Mouse (Mus musculus): ENCODE results near the gene Tent2. TPM values are rescaled to one million over a fixed set of nuclear protein-coding genes. Genes with fewer than 3 reads are reported as not detected.
A peak's percentile ranks its signal among the peaks of the same experiment; 100 is the strongest.

The Tent2 gene
- total RNA-seq, 1 experiment = 27.9 TPM

- TF ChIP-seq MAFK (IDR thresholded peaks at IDR 0.05; ENCODE audit: insufficient read depth, low read depth, low read length) (no peak), HCFC1 (IDR thresholded peaks at IDR 0.05; ENCODE audit: borderline replicate concordance, insufficient read depth, low read length) (no peak), CHD2 (IDR thresholded peaks at IDR 0.05; ENCODE audit: low read depth, low read length) (no peak), ZNF384 (IDR thresholded peaks at IDR 0.05; ENCODE audit: low read depth, low read length) (no peak), ZC3H11A (IDR thresholded peaks at IDR 0.05; ENCODE audit: borderline replicate concordance, low read depth, low read length) (no peak)
- H3K27ac ChIP-seq (ENCODE audit: insufficient read depth, low read depth, low read length, poor library complexity, severe bottlenecking) = no peak overlapping the region
- no peaks in the 10 kb centered on the region for H3K9me3 ChIP-seq (ENCODE audit: control insufficient read depth, insufficient read depth, low read depth, low read length)
- no peak overlapping the region for H3K9ac ChIP-seq (ENCODE audit: insufficient read depth, low read depth, low read length, poor library complexity, severe bottlenecking)
- no peak overlapping the region for H3K4me3 ChIP-seq (ENCODE audit: insufficient read depth in 1 of 2, low read depth in 1 of 2, low read length in 2 of 2, poor library complexity in 1 of 2, severe bottlenecking in 1 of 2)
- in situ Hi-C loops (cut with MboI; ENCODE audit: low sequenced_read_pairs in 2 of 2, unreplicated experiment in 2 of 2) = no loop called here
- no peak for DNase-seq (ENCODE audit: low read depth, low spot score)
- no peaks in the 10 kb centered on the region for H3K4me1 ChIP-seq (ENCODE audit: control insufficient read depth in 2 of 2, insufficient read depth in 2 of 2, low read length in 2 of 2, poor library complexity in 1 of 2)
- peaks cover 5% of the 10 kb centered on the region for H3K36me3 ChIP-seq (ENCODE audit: control insufficient read depth, insufficient read depth, low read length, poor library complexity, severe bottlenecking)
Measured at GRCm38 (mm10) chr13:93158261-93158660, 33.9 kb downstream of the Tent2 start.

GRCm38 (mm10) chr13:93153280-93153679 lies 38.9 kb downstream of the Tent2 start:
- no peak for TF ChIP-seq CHD2 (IDR thresholded peaks at IDR 0.05; ENCODE audit: low read depth, low read length)
- TF ChIP-seq HCFC1 (IDR thresholded peaks at IDR 0.05; ENCODE audit: borderline replicate concordance, insufficient read depth, low read length) = no peak
- TF ChIP-seq ZNF384 (IDR thresholded peaks at IDR 0.05; ENCODE audit: low read depth, low read length) = no peak
- no peak for TF ChIP-seq ZC3H11A (IDR thresholded peaks at IDR 0.05; ENCODE audit: borderline replicate concordance, low read depth, low read length)
- no peak for TF ChIP-seq MAFK (IDR thresholded peaks at IDR 0.05; ENCODE audit: insufficient read depth, low read depth, low read length)
- in situ Hi-C loops (cut with MboI; ENCODE audit: low sequenced_read_pairs in 2 of 2, unreplicated experiment in 2 of 2) = no loop called here
- H3K36me3 ChIP-seq (ENCODE audit: control insufficient read depth, insufficient read depth, low read length, poor library complexity, severe bottlenecking) = peaks cover 5% of the 10 kb centered on the region
- no peaks in the 10 kb centered on the region for H3K9me3 ChIP-seq (ENCODE audit: control insufficient read depth, insufficient read depth, low read depth, low read length)
- DNase-seq (ENCODE audit: low read depth, low spot score) = no peak
- H3K27ac ChIP-seq (ENCODE audit: insufficient read depth, low read depth, low read length, poor library complexity, severe bottlenecking) = no peak overlapping the region
- H3K4me1 ChIP-seq (ENCODE audit: control insufficient read depth in 2 of 2, insufficient read depth in 2 of 2, low read length in 2 of 2, poor library complexity in 1 of 2) = no peaks in the 10 kb centered on the region
- no peak overlapping the region for H3K4me3 ChIP-seq (ENCODE audit: insufficient read depth in 1 of 2, low read depth in 1 of 2, low read length in 2 of 2, poor library complexity in 1 of 2, severe bottlenecking in 1 of 2)
- H3K9ac ChIP-seq (ENCODE audit: insufficient read depth, low read depth, low read length, poor library complexity, severe bottlenecking) = no peak overlapping the region

GRCm38 (mm10) chr13:93144336-93145167 lies 47.6 kb downstream of the Tent2 start, which contains the start of gene Cmya5:
Gene Cmya5, minus strand, starts transcription at chr13:93144724.
- peak within 1 kb of the TSS; percentile 70 to 74 for H3K4me3 ChIP-seq (ENCODE audit: insufficient read depth in 1 of 2, low read depth in 1 of 2, low read length in 2 of 2, poor library complexity in 1 of 2, severe bottlenecking in 1 of 2)
- H3K9me3 ChIP-seq (ENCODE audit: control insufficient read depth, insufficient read depth, low read depth, low read length) = no peaks in the 10 kb centered on the region; the same call in 1 of the 2 replicates
- no peaks in the 10 kb centered on the region; a peak in 1 of 4 replicates for H3K4me1 ChIP-seq (ENCODE audit: control insufficient read depth in 2 of 2, insufficient read depth in 2 of 2, low read length in 2 of 2, poor library complexity in 1 of 2)
- peak within 1 kb of the TSS; percentile 54 for H3K9ac ChIP-seq (ENCODE audit: insufficient read depth, low read depth, low read length, poor library complexity, severe bottlenecking)
- in situ Hi-C loops (cut with MboI; ENCODE audit: low sequenced_read_pairs in 2 of 2, unreplicated experiment in 2 of 2) = no loop called here
- TF ChIP-seq CHD2 (IDR thresholded peaks at IDR 0.05; ENCODE audit: low read depth, low read length) = no peak
- no peak for TF ChIP-seq ZC3H11A (IDR thresholded peaks at IDR 0.05; ENCODE audit: borderline replicate concordance, low read depth, low read length)
- no peak for TF ChIP-seq HCFC1 (IDR thresholded peaks at IDR 0.05; ENCODE audit: borderline replicate concordance, insufficient read depth, low read length)
- TF ChIP-seq ZNF384 (IDR thresholded peaks at IDR 0.05; ENCODE audit: low read depth, low read length) = no peak
- TF ChIP-seq MAFK (IDR thresholded peaks at IDR 0.05; ENCODE audit: insufficient read depth, low read depth, low read length) = no peak
- H3K27ac ChIP-seq (ENCODE audit: insufficient read depth, low read depth, low read length, poor library complexity, severe bottlenecking) = no peak within 1 kb of the TSS
- DNase-seq (ENCODE audit: low read depth, low spot score) = peak; percentile 38
- peaks cover 4% of the 10 kb centered on the region for H3K36me3 ChIP-seq (ENCODE audit: control insufficient read depth, insufficient read depth, low read length, poor library complexity, severe bottlenecking)

GRCm38 (mm10) chr13:93143819-93144283 lies 48.3 kb downstream of the Tent2 start:
- Histone ChIP-seq H3K27ac (ENCODE audit: insufficient read depth, low read depth, low read length, poor library complexity, severe bottlenecking) (no peak overlapping the region), H3K4me3 (ENCODE audit: insufficient read depth in 1 of 2, low read depth in 1 of 2, low read length in 2 of 2, poor library complexity in 1 of 2, severe bottlenecking in 1 of 2) (peak overlapping the region; percentile 70 to 74), H3K9ac (ENCODE audit: insufficient read depth, low read depth, low read length, poor library complexity, severe bottlenecking) (no peak overlapping the region), H3K36me3 (ENCODE audit: control insufficient read depth, insufficient read depth, low read length, poor library complexity, severe bottlenecking) (peaks cover 2% of the 10 kb centered on the region), H3K9me3 (ENCODE audit: control insufficient read depth, insufficient read depth, low read depth, low read length) (no peaks in the 10 kb centered on the region; the same call in 1 of the 2 replicates), H3K4me1 (ENCODE audit: control insufficient read depth in 2 of 2, insufficient read depth in 2 of 2, low read length in 2 of 2, poor library complexity in 1 of 2) (no peaks in the 10 kb centered on the region; a peak in 1 of 4 replicates)
- no peak for DNase-seq (ENCODE audit: low read depth, low spot score)
- in situ Hi-C loops (cut with MboI; ENCODE audit: low sequenced_read_pairs in 2 of 2, unreplicated experiment in 2 of 2) = no loop called here
- TF ChIP-seq ZC3H11A (IDR thresholded peaks at IDR 0.05; ENCODE audit: borderline replicate concordance, low read depth, low read length) = no peak
- no peak for TF ChIP-seq CHD2 (IDR thresholded peaks at IDR 0.05; ENCODE audit: low read depth, low read length)
- no peak for TF ChIP-seq HCFC1 (IDR thresholded peaks at IDR 0.05; ENCODE audit: borderline replicate concordance, insufficient read depth, low read length)
- no peak for TF ChIP-seq MAFK (IDR thresholded peaks at IDR 0.05; ENCODE audit: insufficient read depth, low read depth, low read length)
- TF ChIP-seq ZNF384 (IDR thresholded peaks at IDR 0.05; ENCODE audit: low read depth, low read length) = no peak
